Mouse (Mus musculus): ENCODE results near the gene Sun2. TPM values are rescaled to one million over a fixed set of nuclear protein-coding genes. Genes with fewer than 3 reads are reported as not detected.

Sun2 gene
- polyA plus RNA-seq, 1 experiment from 2014 or later: 8.5 TPM

DNA sequence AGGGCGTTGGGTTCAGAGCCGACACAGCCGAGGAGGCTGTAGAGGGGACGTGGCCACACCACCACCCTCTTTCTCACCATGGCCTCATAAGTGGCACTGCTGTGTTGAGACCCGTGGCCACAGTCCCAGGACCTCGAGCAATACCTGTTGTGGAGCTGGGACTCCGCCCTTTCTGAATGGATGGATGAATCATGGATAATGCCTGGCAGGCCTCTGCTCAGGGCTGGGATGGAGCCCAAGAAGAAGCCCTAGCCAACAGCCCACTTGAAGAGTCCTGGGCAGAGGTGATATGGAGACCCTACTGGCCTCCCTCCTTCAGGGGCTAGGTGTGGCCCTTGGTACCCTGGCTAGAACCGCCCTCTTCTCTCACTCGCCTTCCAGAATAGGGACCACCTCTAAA is 20.7 kb upstream of the Sun2 start:
- WGBS: 90% methylated on average over 9 of the region's 9 CpGs
- no peaks in the 10 kb centered on the region for H3K27me3 ChIP-seq (ENCODE audit: control insufficient read depth, insufficient read depth, low read length)
- H3K4me1 ChIP-seq (ENCODE audit: control insufficient read depth, insufficient read depth, low read length): no peaks in the 10 kb centered on the region
- H3K36me3 ChIP-seq (ENCODE audit: control insufficient read depth, insufficient read depth, low read length): peaks cover 17% of the 10 kb centered on the region; the same call in 1 of the 2 replicates
- no peak overlapping the region for H3K27ac ChIP-seq (ENCODE audit: low read depth, low read length)
- no peak overlapping the region for H3K4me2 ChIP-seq (ENCODE audit: low read depth, low read length)
- no peak for ATAC-seq (ENCODE audit: low read depth)
- no peaks in the 10 kb centered on the region for H3K9me3 ChIP-seq (ENCODE audit: control insufficient read depth, low read length)
- H3K4me3 ChIP-seq (ENCODE audit: low read depth, low read length): no peak overlapping the region
- no peak overlapping the region for H3K9ac ChIP-seq (replicated peaks; ENCODE audit: low read depth, low read length)

DNA sequence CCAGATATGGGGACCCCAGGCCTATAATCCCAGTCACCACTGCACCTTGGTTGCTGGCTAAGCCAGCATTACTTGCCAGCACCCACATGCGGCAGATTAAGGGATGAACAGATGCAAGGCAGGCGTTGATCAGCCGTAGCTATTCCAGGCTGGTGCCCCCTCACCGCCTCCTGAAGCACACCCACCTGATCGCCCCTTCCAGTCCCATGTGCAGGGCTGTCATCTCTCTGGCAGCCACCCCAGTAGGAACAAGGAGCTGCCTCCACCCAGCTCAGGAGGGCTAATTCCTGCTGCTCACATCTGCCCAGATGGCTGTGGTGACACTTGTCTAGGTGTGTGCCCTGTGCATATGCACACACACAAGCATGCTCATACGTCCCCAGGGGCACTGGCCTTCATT is 18.6 kb upstream of the Sun2 start:
- no peak for ATAC-seq (ENCODE audit: low read depth)
- no peaks in the 10 kb centered on the region for H3K9me3 ChIP-seq (ENCODE audit: control insufficient read depth, low read length)
- 93% methylated on average over 6 of the region's 6 CpGs for WGBS
- H3K9ac ChIP-seq (replicated peaks; ENCODE audit: low read depth, low read length): no peak overlapping the region
- H3K4me3 ChIP-seq (ENCODE audit: low read depth, low read length): no peak overlapping the region
- no peak overlapping the region for H3K27ac ChIP-seq (ENCODE audit: low read depth, low read length)
- H3K36me3 ChIP-seq (ENCODE audit: control insufficient read depth, insufficient read depth, low read length): peaks cover 17% of the 10 kb centered on the region; the same call in 1 of the 2 replicates
- no peak overlapping the region for H3K4me2 ChIP-seq (ENCODE audit: low read depth, low read length)
- no peaks in the 10 kb centered on the region for H3K4me1 ChIP-seq (ENCODE audit: control insufficient read depth, insufficient read depth, low read length)
- H3K27me3 ChIP-seq (ENCODE audit: control insufficient read depth, insufficient read depth, low read length): no peaks in the 10 kb centered on the region

DNA sequence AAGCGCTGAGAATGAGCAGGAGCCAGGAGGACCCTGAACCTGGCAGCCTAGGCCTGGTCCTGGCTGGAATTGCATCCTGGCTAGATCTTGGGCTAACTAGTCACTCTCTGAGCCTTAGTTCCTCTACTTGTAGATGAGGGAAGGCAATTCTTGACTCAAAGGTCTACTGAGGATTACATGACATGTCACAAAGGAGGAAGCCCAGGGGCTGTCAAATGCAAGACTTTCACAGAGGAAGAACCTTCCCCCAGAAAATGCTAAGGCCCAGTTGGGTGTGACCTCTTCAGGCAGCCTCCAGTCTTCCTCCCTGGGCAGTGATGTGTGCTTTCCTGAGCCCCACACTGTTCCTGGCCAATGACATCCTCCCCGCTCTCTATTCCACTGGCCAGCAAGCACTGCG is 14.8 kb upstream of the Sun2 start:
- Histone ChIP-seq H3K9ac (replicated peaks; ENCODE audit: low read depth, low read length) (no peak overlapping the region), H3K4me2 (ENCODE audit: low read depth, low read length) (no peak overlapping the region), H3K36me3 (ENCODE audit: control insufficient read depth, insufficient read depth, low read length) (peaks cover 2% of the 10 kb centered on the region; the same call in 1 of the 2 replicates), H3K9me3 (ENCODE audit: control insufficient read depth, low read length) (no peaks in the 10 kb centered on the region), H3K4me1 (ENCODE audit: control insufficient read depth, insufficient read depth, low read length) (no peaks in the 10 kb centered on the region), H3K4me3 (ENCODE audit: low read depth, low read length) (no peak overlapping the region), H3K27me3 (ENCODE audit: control insufficient read depth, insufficient read depth, low read length) (no peaks in the 10 kb centered on the region), H3K27ac (ENCODE audit: low read depth, low read length) (no peak overlapping the region)
- 97% methylated on average over 3 of the region's 3 CpGs for whole genome bisulfite sequencing
- no peak for ATAC-seq (ENCODE audit: low read depth)

DNA sequence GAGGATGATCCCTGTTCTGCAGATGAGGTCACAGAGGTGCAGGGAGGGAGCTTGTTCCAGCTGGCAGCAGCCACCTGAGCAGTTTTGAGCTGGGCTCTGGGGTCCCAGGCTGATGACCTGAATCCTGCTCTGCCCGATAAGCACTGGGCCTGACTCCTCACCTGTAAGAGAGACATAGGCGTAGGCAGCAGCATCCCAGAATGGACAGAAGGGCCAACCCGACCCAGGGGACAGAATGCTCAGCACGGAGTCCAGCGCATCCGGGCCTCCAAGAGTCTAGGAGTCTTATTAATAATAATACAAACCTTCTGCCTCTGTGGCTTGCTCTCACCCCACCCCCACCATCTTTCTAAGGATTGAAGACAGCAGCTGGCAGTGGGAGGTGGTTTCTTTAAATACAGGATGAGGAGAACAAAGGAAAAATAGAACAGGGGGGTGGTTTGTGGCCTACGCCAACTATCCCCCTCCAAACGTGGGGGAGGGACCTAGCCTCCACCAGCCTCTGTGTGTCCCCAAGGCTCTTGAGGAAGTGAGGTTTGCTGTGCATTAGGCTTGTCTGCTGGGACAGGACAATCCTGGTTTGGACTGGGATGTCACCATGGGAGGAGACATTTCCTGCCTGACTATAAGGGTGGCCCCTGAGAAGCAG is 13.8 kb upstream of the Sun2 start:
- H3K9me3 ChIP-seq (ENCODE audit: control insufficient read depth, low read length): no peaks in the 10 kb centered on the region
- WGBS: 79% methylated on average over 8 of the region's 8 CpGs
- ATAC-seq (ENCODE audit: low read depth): no peak
- no peak overlapping the region for H3K9ac ChIP-seq (replicated peaks; ENCODE audit: low read depth, low read length)
- H3K4me1 ChIP-seq (ENCODE audit: control insufficient read depth, insufficient read depth, low read length): no peaks in the 10 kb centered on the region
- H3K27me3 ChIP-seq (ENCODE audit: control insufficient read depth, insufficient read depth, low read length): no peaks in the 10 kb centered on the region
- no peak overlapping the region for H3K4me2 ChIP-seq (ENCODE audit: low read depth, low read length)
- no peak overlapping the region for H3K27ac ChIP-seq (ENCODE audit: low read depth, low read length)
- no peaks in the 10 kb centered on the region for H3K36me3 ChIP-seq (ENCODE audit: control insufficient read depth, insufficient read depth, low read length)
- no peak overlapping the region for H3K4me3 ChIP-seq (ENCODE audit: low read depth, low read length)

DNA sequence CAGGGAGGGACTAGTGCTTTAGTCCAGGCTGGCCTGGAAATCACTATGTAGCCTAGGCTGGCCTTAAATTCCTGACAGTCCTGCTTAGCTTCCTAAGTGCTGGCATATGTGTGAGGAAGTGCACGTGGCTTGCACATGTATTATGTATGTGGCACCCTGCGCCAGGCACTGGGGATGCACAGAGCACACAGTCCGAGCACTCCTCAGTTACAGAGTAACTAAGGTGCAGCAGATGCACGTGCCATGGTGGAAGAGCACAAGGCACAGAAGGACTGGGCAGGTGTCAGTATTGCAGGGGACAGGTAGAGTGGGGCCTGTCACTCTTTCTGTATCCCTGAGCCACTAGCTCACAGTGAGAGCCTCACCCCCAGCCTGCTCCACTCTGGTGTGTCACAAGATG is 12.8 kb upstream of the Sun2 start:
- 89% methylated on average over 4 of the region's 4 CpGs for WGBS

DNA sequence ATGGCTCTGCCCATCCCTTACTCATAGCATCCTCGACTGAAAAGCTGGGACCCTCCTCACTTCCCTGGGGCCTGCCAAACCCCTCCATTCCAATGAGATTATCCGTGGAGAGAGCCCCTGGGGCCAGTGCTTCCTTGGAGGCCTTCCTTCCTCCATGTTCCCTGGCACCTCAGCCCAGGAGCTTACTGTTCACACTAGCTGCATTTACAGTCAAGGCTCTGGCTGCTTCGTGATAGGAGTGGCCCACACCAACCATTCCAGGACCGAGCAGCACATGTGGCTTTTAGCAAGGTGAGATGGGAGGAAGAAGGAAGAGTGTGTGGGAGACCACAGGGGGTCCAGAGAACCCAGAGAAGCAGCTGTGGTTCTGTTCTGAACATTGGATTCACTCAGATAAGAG is 11.5 kb upstream of the Sun2 start:
- Histone ChIP-seq H3K4me3 (ENCODE audit: low read depth, low read length) (no peak overlapping the region), H3K9ac (replicated peaks; ENCODE audit: low read depth, low read length) (no peak overlapping the region), H3K9me3 (ENCODE audit: control insufficient read depth, low read length) (no peaks in the 10 kb centered on the region), H3K27me3 (ENCODE audit: control insufficient read depth, insufficient read depth, low read length) (no peaks in the 10 kb centered on the region), H3K4me2 (ENCODE audit: low read depth, low read length) (no peak overlapping the region), H3K27ac (ENCODE audit: low read depth, low read length) (no peak overlapping the region), H3K36me3 (ENCODE audit: control insufficient read depth, insufficient read depth, low read length) (no peaks in the 10 kb centered on the region), H3K4me1 (ENCODE audit: control insufficient read depth, insufficient read depth, low read length) (no peaks in the 10 kb centered on the region)
- ATAC-seq (ENCODE audit: low read depth): no peak
- WGBS: 60% methylated on average over 4 of the region's 4 CpGs

More for the DNA sequence above, 12.8 kb upstream of the Sun2 start:
- Histone ChIP-seq H3K27ac (ENCODE audit: low read depth, low read length) (no peak overlapping the region), H3K4me2 (ENCODE audit: low read depth, low read length) (no peak overlapping the region), H3K4me3 (ENCODE audit: low read depth, low read length) (no peak overlapping the region), H3K9me3 (ENCODE audit: control insufficient read depth, low read length) (no peaks in the 10 kb centered on the region), H3K27me3 (ENCODE audit: control insufficient read depth, insufficient read depth, low read length) (no peaks in the 10 kb centered on the region), H3K4me1 (ENCODE audit: control insufficient read depth, insufficient read depth, low read length) (no peaks in the 10 kb centered on the region), H3K36me3 (ENCODE audit: control insufficient read depth, insufficient read depth, low read length) (no peaks in the 10 kb centered on the region), H3K9ac (replicated peaks; ENCODE audit: low read depth, low read length) (no peak overlapping the region)
- ATAC-seq (ENCODE audit: low read depth): no peak

DNA sequence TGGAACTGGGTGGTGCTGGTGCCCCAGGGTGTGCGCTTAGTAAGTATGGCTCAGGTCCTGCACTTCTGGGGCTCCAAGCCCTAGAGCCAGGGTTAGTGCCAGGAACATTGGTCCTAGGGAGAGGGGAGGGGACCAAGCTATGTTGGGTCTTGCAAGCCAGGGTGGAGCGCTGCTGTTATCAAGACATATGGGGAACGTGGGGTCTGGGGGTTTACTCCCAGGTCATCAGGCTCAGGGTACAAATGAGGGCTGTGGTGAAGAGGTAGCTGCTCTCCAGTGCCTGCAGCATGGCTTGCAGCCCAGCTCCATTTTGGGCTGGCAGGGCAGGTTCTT is 11.1 kb upstream of the Sun2 start:
- Histone ChIP-seq H3K4me1 (ENCODE audit: control insufficient read depth, insufficient read depth, low read length) (no peaks in the 10 kb centered on the region), H3K27ac (ENCODE audit: low read depth, low read length) (no peak overlapping the region), H3K4me3 (ENCODE audit: low read depth, low read length) (no peak overlapping the region), H3K9ac (replicated peaks; ENCODE audit: low read depth, low read length) (no peak overlapping the region), H3K9me3 (ENCODE audit: control insufficient read depth, low read length) (no peaks in the 10 kb centered on the region), H3K27me3 (ENCODE audit: control insufficient read depth, insufficient read depth, low read length) (no peaks in the 10 kb centered on the region), H3K36me3 (ENCODE audit: control insufficient read depth, insufficient read depth, low read length) (no peaks in the 10 kb centered on the region), H3K4me2 (ENCODE audit: low read depth, low read length) (no peak overlapping the region)
- no peak for ATAC-seq (ENCODE audit: low read depth)
- WGBS: 91% methylated on average over 3 of the region's 3 CpGs

DNA sequence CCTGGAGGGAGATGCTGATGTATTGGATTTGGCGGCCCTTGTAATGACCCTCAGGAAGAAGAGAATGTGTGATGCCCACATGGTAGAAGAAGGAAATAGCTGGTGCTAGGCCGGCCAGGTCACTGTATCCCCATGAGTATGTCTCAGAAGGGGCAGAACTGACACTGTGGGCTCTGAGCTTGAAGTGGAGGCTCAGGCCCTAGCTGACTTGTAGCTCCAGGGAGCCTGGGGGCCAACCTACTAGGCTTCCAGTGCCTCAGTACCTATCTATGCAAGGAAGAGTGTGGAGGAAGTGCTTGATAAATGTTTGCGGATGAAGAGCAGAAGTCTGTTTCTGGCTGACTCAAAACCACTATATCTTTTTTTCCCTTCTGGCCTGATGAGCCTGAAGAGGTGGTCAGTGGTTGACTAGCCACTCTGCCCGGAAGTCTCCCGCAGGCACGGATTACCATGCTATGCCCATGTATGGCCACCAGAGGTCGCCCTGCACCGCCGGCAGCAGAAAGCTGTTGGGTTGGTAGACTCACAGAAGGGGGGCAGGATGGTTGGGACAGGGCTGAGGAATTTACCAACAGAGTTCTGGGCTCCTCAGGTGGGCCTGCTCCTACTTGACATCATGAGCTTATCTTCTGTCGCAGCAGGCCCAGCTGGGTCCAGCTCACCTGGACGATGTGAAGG is 10.5 kb upstream of the Sun2 start:
- Histone ChIP-seq H3K4me2 (ENCODE audit: low read depth, low read length) (no peak overlapping the region), H3K9ac (replicated peaks; ENCODE audit: low read depth, low read length) (no peak overlapping the region), H3K27ac (ENCODE audit: low read depth, low read length) (no peak overlapping the region), H3K4me3 (ENCODE audit: low read depth, low read length) (no peak overlapping the region), H3K4me1 (ENCODE audit: control insufficient read depth, insufficient read depth, low read length) (no peaks in the 10 kb centered on the region), H3K9me3 (ENCODE audit: control insufficient read depth, low read length) (no peaks in the 10 kb centered on the region), H3K27me3 (ENCODE audit: control insufficient read depth, insufficient read depth, low read length) (no peaks in the 10 kb centered on the region), H3K36me3 (ENCODE audit: control insufficient read depth, insufficient read depth, low read length) (no peaks in the 10 kb centered on the region)
- WGBS: 26% methylated on average over 11 of the region's 11 CpGs
- ATAC-seq (ENCODE audit: low read depth): peak; percentile 48; the same call in 1 of the 2 replicates

DNA sequence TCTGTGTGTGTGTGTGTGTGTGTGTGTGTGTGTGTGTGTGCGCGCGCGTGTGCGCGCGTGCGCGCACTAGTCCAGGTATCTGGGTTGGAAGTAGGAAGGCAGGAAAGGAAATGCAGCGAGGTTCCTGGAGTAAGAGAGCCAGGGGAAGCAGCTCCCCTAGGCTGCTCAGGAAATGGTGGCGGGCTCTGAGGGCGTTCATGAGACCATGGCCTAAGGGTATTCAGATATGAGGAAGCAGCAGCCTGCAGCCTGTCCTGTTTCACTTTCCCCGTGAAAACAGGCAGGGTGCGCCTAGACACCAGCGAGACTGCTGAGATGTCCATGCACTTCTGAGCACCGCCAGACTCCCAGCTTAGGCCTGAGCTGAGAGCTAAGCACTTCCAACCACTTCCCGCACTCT is 9.4 kb upstream of the Sun2 start:
- no peak for ATAC-seq (ENCODE audit: low read depth)
- H3K27me3 ChIP-seq (ENCODE audit: control insufficient read depth, insufficient read depth, low read length): no peaks in the 10 kb centered on the region
- H3K4me3 ChIP-seq (ENCODE audit: low read depth, low read length): no peak overlapping the region
- no peaks in the 10 kb centered on the region for H3K9me3 ChIP-seq (ENCODE audit: control insufficient read depth, low read length)
- no peak overlapping the region for H3K9ac ChIP-seq (replicated peaks; ENCODE audit: low read depth, low read length)
- no peak overlapping the region for H3K27ac ChIP-seq (ENCODE audit: low read depth, low read length)
- H3K4me1 ChIP-seq (ENCODE audit: control insufficient read depth, insufficient read depth, low read length): no peaks in the 10 kb centered on the region
- no peaks in the 10 kb centered on the region for H3K36me3 ChIP-seq (ENCODE audit: control insufficient read depth, insufficient read depth, low read length)
- WGBS: 90% methylated on average over 17 of the region's 17 CpGs
- no peak overlapping the region for H3K4me2 ChIP-seq (ENCODE audit: low read depth, low read length)

All from neural tube, embryonic 14.5 days (tissue).